Mouse (Mus musculus) heart, embryonic 10.5 days (tissue): ENCODE measurements around the gene Bcar3. TPM values are rescaled to one million over a fixed set of nuclear protein-coding genes. Genes with fewer than 3 reads are reported as not detected.
"Not testable (repeated sequence)": the region's sequence is repeated elsewhere in the genome, so short reads cannot be mapped to it uniquely, and the experiment has no call there.

ENCODE experiments used
- DNase-seq: peaks from one replicate; pipeline ENCODE4 v3.0.0-alpha.2; 2017; ENCODE audit warnings: low spot score
- H3K27ac ChIP-seq: fragments of 300-500 bp; sonication (generic); 2 replicates; pipeline ENCODE4 v1.5.1; 2016; ENCODE audit warnings: mild to moderate bottlenecking
- H3K27me3 ChIP-seq: fragments of 300-500 bp; sonication (generic); 2 replicates; pipeline ENCODE4 v1.6.1; 2016; ENCODE audit warnings: mild to moderate bottlenecking; ENCODE audit not compliant: poor library complexity, insufficient read depth, severe bottlenecking
- H3K36me3 ChIP-seq: fragments of 300-500 bp; sonication (generic); 2 replicates; pipeline ENCODE4 v1.6.1; 2016; ENCODE audit warnings: mild to moderate bottlenecking, moderate library complexity
- H3K4me1 ChIP-seq: fragments of 300-500 bp; sonication (generic); 2 replicates; pipeline ENCODE4 v1.6.1; 2016; ENCODE audit warnings: mild to moderate bottlenecking
- H3K4me3 ChIP-seq: fragments of 300-500 bp; sonication (generic); 2 replicates; pipeline ENCODE4 v1.5.1; 2016; ENCODE audit warnings: mild to moderate bottlenecking, moderate library complexity
- H3K9me3 ChIP-seq: fragments of 300-500 bp; sonication (generic); 2 replicates; pipeline ENCODE4 v1.6.1; 2016; ENCODE audit warnings: mild to moderate bottlenecking, moderate library complexity
- WGBS: fragments of 180-500 bp; shearing (Covaris S2); methylation state at CpG from one replicate; pipeline ENCODE4 v1.1.7; 2016; 5-methylcytosine and 5-hydroxymethylcytosine counted together
- polyA plus RNA-seq: library from polyadenylated mRNA; unstranded; fragments of >200 nt; fragmentation: Nextera tagmentation; extraction: Ambion mirVana; gene quantifications from 2 replicates; pipeline ENCODE4 v1.2.1, GENCODE M21; 2016

Bcar3 gene
- polyA plus RNA-seq, 1 experiment from 2014 or later, result 17.0 TPM

DNA sequence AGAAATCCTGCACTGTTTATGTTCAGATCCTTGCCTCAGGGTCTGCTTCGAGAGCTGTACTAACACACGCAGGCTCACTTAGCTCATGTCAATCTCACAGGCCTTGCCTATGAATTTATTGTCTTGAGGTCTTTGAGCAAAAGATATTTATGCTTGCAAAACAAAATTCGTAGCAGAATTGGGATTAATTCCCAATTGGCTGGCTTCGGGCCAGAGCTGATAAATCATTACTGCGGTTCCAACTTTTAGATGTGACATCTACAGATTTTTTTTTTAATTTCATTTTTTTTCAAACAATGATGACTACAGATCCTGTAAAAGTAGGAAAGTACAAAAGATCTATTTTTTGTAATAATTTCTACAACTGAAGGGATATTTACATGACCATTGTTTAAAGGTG is 86.8 kb downstream of the Bcar3 start:
- Histone ChIP-seq H3K4me1 (peaks cover 12% of the 10 kb centered on the region), H3K36me3 (no peaks in the 10 kb centered on the region), H3K27me3 (peaks cover 19% of the 10 kb centered on the region; the same call in 1 of the 2 replicates), H3K9me3 (no peaks in the 10 kb centered on the region), H3K27ac (no peak overlapping the region), H3K4me3 (no peak overlapping the region)
- DNase-seq, result no peak
- WGBS, result 83% methylated on average over 5 of the region's 5 CpGs

DNA sequence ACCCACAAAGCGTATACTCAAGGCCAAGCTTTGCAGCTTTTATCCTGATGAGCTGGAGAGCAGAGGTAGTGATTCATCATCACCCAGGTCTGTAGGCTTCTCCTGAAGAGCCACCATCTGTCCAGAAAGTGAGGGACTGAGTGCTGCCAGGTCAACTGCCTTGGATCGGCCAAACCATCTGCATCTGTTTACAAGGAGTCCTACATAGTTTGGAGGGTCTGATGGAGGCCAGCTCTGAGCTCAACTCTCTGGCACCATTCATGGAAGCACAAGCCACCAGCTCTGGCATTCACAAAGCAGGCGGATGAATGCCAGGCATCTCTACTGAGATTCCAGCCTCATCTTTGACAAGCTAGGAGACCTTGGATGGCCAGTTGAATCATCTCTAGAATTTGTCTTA is 87.7 kb downstream of the Bcar3 start:
- 84% methylated on average over 3 of the region's 3 CpGs for WGBS
- Histone ChIP-seq H3K4me3 (no peak overlapping the region), H3K4me1 (peaks cover 4% of the 10 kb centered on the region; the same call in 1 of the 2 replicates), H3K36me3 (no peaks in the 10 kb centered on the region), H3K27ac (no peak overlapping the region), H3K27me3 (0 out of 2 replicates have a peak, but pooled peaks cover 21% of the 10 kb centered on the region), H3K9me3 (no peaks in the 10 kb centered on the region)
- DNase-seq, result no peak

- no peak for DNase-seq
- no peaks in the 10 kb centered on the region for H3K36me3 ChIP-seq
- H3K4me1 ChIP-seq, result peaks cover 6% of the 10 kb centered on the region; the same call in 1 of the 2 replicates
- H3K9me3 ChIP-seq, result no peaks in the 10 kb centered on the region
- H3K27me3 ChIP-seq, result peaks cover 12% of the 10 kb centered on the region
- no peak overlapping the region for H3K27ac ChIP-seq
- H3K4me3 ChIP-seq, result no peak overlapping the region
- WGBS, result 88% methylated on average over 5 of the region's 5 CpGs
Measured at GRCm38 (mm10) chr3:122386444-122386843, 92.5 kb downstream of the Bcar3 start.

GRCm38 (mm10) chr3:122387771-122388170 is 93.8 kb downstream of the Bcar3 start:
- Histone ChIP-seq H3K9me3 (no peaks in the 10 kb centered on the region), H3K4me1 (peaks cover 10% of the 10 kb centered on the region; the same call in 1 of the 2 replicates), H3K27ac (no peak overlapping the region), H3K4me3 (no peak overlapping the region), H3K36me3 (no peaks in the 10 kb centered on the region), H3K27me3 (peaks cover 12% of the 10 kb centered on the region)
- no peak for DNase-seq
- 37% methylated on average over 3 of the region's 3 CpGs for WGBS

- no peak for DNase-seq
- Histone ChIP-seq H3K27me3 (peaks cover 12% of the 10 kb centered on the region), H3K27ac (no peak overlapping the region), H3K36me3 (no peaks in the 10 kb centered on the region), H3K9me3 (no peaks in the 10 kb centered on the region), H3K4me3 (no peak overlapping the region), H3K4me1 (peaks cover 10% of the 10 kb centered on the region; the same call in 1 of the 2 replicates)
- 76% methylated on average over 5 of the region's 5 CpGs for whole genome bisulfite sequencing
Measured at GRCm38 (mm10) chr3:122389972-122390371, 96.0 kb downstream of the Bcar3 start.

DNA sequence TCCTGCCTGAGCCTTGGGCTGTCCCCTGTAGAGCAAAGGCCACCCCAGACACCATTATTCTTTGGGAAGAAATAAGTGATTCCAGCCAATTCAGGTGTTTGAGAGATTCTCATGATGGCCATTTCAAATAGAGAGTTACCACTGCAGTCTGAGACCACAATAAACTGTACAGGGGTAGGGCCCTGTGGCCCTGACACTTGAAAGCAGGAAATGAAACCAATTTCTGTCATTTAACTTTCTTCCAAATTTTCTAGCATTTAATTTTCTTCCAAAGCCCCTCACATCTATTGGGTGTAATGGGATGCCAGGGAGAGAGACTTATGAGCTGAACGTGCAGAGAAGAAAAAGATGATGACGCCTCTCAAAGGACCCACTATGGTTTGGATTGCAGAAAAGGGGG is 97.2 kb downstream of the Bcar3 start:
- Histone ChIP-seq H3K27ac (no peak overlapping the region), H3K4me3 (no peak overlapping the region), H3K9me3 (no peaks in the 10 kb centered on the region), H3K4me1 (peaks cover 10% of the 10 kb centered on the region; the same call in 1 of the 2 replicates), H3K36me3 (no peaks in the 10 kb centered on the region), H3K27me3 (peaks cover 11% of the 10 kb centered on the region)
- 87% methylated on average over 2 of the region's 2 CpGs for WGBS
- no peak for DNase-seq

DNA sequence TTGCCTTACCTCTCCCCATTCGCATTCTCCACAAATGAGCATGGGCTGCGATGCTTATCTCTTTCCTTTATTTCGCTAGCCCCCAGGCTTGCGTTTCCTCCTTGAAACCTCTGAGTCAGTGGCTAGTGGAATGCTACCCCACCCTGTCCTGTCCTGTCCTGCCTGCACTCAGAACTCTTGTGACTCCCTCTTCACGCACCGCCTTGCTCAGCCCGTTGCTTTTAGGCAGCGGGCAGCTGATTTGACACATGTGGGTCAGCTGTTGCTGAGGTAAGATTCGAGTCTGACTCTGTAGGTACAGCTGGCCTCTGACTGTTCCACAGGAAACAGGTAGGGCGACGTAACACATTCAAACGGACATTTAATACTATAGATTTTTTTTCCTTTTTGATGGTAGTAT is 97.9 kb downstream of the Bcar3 start:
- no peak overlapping the region for H3K4me3 ChIP-seq
- H3K4me1 ChIP-seq, result peaks cover 10% of the 10 kb centered on the region; the same call in 1 of the 2 replicates
- H3K36me3 ChIP-seq, result no peaks in the 10 kb centered on the region
- no peak for DNase-seq
- H3K9me3 ChIP-seq, result no peaks in the 10 kb centered on the region
- WGBS, result 29% methylated on average over 12 of the region's 12 CpGs
- peaks cover 4% of the 10 kb centered on the region for H3K27me3 ChIP-seq
- no peak overlapping the region for H3K27ac ChIP-seq

- not testable (repeated sequence) for H3K27me3 ChIP-seq, H3K27ac ChIP-seq, H3K36me3 ChIP-seq, DNase-seq, H3K4me3 ChIP-seq, H3K9me3 ChIP-seq
- WGBS, result 59% methylated on average over 4 of the region's 4 CpGs
- peaks cover 10% of the 10 kb centered on the region; the same call in 1 of the 2 replicates for H3K4me1 ChIP-seq
Measured at GRCm38 (mm10) chr3:122393411-122393810, 99.5 kb downstream of the Bcar3 start.

- DNase-seq, result no peak
- H3K4me1 ChIP-seq, result peaks cover 10% of the 10 kb centered on the region; the same call in 1 of the 2 replicates
- H3K27ac ChIP-seq, result no peak overlapping the region
- no peak overlapping the region for H3K4me3 ChIP-seq
- H3K27me3 ChIP-seq, result peaks cover 4% of the 10 kb centered on the region; the same call in 1 of the 2 replicates
- H3K9me3 ChIP-seq, result no peaks in the 10 kb centered on the region
- 87% methylated on average over 12 of the region's 12 CpGs for WGBS
- H3K36me3 ChIP-seq, result no peaks in the 10 kb centered on the region
Measured at GRCm38 (mm10) chr3:122393836-122394374, 100.0 kb downstream of the Bcar3 start.

GRCm38 (mm10) chr3:122396957-122397356 is 103.0 kb downstream of the Bcar3 start:
- no peaks in the 10 kb centered on the region for H3K9me3 ChIP-seq
- no peaks in the 10 kb centered on the region for H3K36me3 ChIP-seq
- no peak overlapping the region for H3K27ac ChIP-seq
- no peaks in the 10 kb centered on the region for H3K27me3 ChIP-seq
- DNase-seq, result no peak
- no peak overlapping the region for H3K4me3 ChIP-seq
- H3K4me1 ChIP-seq, result peaks cover 13% of the 10 kb centered on the region
- 88% methylated on average over 4 of the region's 4 CpGs for WGBS

DNA sequence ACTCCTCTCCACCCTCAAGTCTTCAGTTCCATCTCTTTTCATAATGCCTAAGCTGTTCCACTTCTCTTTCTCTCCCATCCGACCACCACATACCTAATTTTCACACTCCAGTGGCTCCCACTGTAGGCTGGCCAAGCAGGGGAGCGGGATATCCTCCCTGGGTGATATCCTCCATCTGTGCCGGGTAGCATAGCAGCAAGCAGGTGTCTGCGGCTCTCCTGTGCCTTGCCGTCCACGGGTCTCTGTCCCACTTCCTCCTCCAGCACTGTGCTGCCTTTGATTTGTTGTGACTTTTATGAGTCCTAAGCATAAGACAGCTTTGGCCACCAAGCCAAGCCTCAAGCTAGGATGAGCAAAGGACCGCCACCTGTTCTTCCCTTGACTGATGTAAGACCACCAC is 103.5 kb downstream of the Bcar3 start:
- Histone ChIP-seq H3K27me3 (no peaks in the 10 kb centered on the region), H3K4me1 (peaks cover 17% of the 10 kb centered on the region), H3K9me3 (no peaks in the 10 kb centered on the region), H3K27ac (no peak overlapping the region), H3K4me3 (no peak overlapping the region), H3K36me3 (no peaks in the 10 kb centered on the region)
- DNase-seq, result no peak
- 82% methylated on average over 7 of the region's 7 CpGs for WGBS

- no peaks in the 10 kb centered on the region for H3K27me3 ChIP-seq
- H3K4me1 ChIP-seq, result peaks cover 43% of the 10 kb centered on the region
- no peaks in the 10 kb centered on the region for H3K36me3 ChIP-seq
- H3K9me3 ChIP-seq, result no peaks in the 10 kb centered on the region
- H3K4me3 ChIP-seq, result no peak overlapping the region
- H3K27ac ChIP-seq, result peak overlapping the region; percentile 80; the same call in 1 of the 2 replicates
- DNase-seq, result no peak
- WGBS, result 99% methylated on average over 2 of the region's 2 CpGs
Measured at GRCm38 (mm10) chr3:122401011-122401410, 107.1 kb downstream of the Bcar3 start.

DNA sequence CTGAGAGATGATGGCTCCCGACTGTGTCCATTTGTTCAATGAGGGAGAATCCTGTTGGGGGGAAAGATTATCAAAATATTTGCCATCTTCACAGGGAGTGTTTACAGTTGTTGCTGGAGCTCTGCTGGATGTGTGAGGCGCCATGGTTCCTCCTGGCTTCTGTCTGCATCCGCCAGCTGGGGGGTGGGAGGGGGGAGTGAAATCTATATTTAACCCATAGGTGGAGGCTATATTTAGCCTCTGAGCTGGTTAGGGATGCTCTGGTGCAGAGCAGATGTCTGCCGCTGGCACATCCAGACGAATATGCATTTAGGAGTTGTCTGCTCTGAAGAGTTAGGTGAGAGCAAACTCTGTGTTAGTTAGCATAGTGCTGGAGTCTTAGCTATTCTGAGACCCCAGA is 108.2 kb downstream of the Bcar3 start:
- peak overlapping the region; percentile 80 for H3K27ac ChIP-seq
- WGBS, result 21% methylated on average over 5 of the region's 5 CpGs

More for the DNA sequence above, 108.2 kb downstream of the Bcar3 start:
- Histone ChIP-seq H3K4me1 (peaks cover 46% of the 10 kb centered on the region), H3K9me3 (no peaks in the 10 kb centered on the region), H3K4me3 (peak overlapping the region; percentile 32), H3K27me3 (no peaks in the 10 kb centered on the region; the same call in 1 of the 2 replicates), H3K36me3 (no peaks in the 10 kb centered on the region)
- DNase-seq, result no peak
